Mouse (Mus musculus) midbrain, embryonic 10.5 days (tissue): ENCODE data around the gene Commd7. TPM values are rescaled to one million over a fixed set of nuclear protein-coding genes. Genes with fewer than 3 reads are reported as not detected.
A peak's percentile ranks its signal among the peaks of the same experiment; 100 is the strongest.

Experiments
- DNase-seq: peaks from one replicate; pipeline ENCODE4 v3.0.0-alpha.2; 2017; ENCODE audit warnings: low spot score
- H3K27ac ChIP-seq: fragments of 300-500 bp; sonication (generic); replicated peaks from 2 replicates; pipeline ENCODE4 v1.5.1; 2016; ENCODE audit warnings: mild to moderate bottlenecking
- H3K27me3 ChIP-seq: fragments of 300-500 bp; sonication (generic); 2 replicates; pipeline ENCODE4 v1.6.1; 2016; ENCODE audit warnings: low read depth, mild to moderate bottlenecking; ENCODE audit not compliant: poor library complexity, severe bottlenecking
- H3K36me3 ChIP-seq: fragments of 300-500 bp; sonication (generic); 2 replicates; pipeline ENCODE4 v1.6.1; 2016; ENCODE audit warnings: mild to moderate bottlenecking, moderate library complexity
- H3K4me1 ChIP-seq: fragments of 300-500 bp; sonication (generic); 2 replicates; pipeline ENCODE4 v1.6.1; 2016
- H3K4me3 ChIP-seq: fragments of 300-500 bp; sonication (generic); 2 replicates; pipeline ENCODE4 v1.5.1; 2016; ENCODE audit warnings: mild to moderate bottlenecking, moderate library complexity
- H3K9me3 ChIP-seq: fragments of 300-500 bp; sonication (generic); replicated peaks from 2 replicates; pipeline ENCODE4 v1.6.1; 2016; ENCODE audit warnings: mild to moderate bottlenecking
- WGBS: fragments of 180-500 bp; shearing (Covaris S2); methylation state at CpG from one replicate; pipeline ENCODE4 v1.1.7; 2016; 5-methylcytosine and 5-hydroxymethylcytosine counted together
- polyA plus RNA-seq: library from polyadenylated mRNA; unstranded; fragments of >200 nt; fragmentation: Nextera tagmentation; extraction: Ambion mirVana; gene quantifications from 2 replicates; pipeline ENCODE4 v1.2.1, GENCODE M21; 2016

Commd7 gene
- polyA plus RNA-seq, 1 experiment from 2014 or later: 70.5 TPM

- H3K36me3 ChIP-seq: no peaks in the 10 kb centered on the region
- H3K4me3 ChIP-seq: no peak overlapping the region
- H3K9me3 ChIP-seq: no peaks in the 10 kb centered on the region
- WGBS: 61% methylated on average over 6 of the region's 6 CpGs
- H3K27ac ChIP-seq: peak overlapping the region; percentile 69
- H3K4me1 ChIP-seq: peaks cover 29% of the 10 kb centered on the region
- H3K27me3 ChIP-seq: no peaks in the 10 kb centered on the region
- peak; percentile 42 for DNase-seq
These were observed 32.4 kb downstream of the Commd7 start for GRCm38 (mm10) chr2:153600021-153600666.

DNA sequence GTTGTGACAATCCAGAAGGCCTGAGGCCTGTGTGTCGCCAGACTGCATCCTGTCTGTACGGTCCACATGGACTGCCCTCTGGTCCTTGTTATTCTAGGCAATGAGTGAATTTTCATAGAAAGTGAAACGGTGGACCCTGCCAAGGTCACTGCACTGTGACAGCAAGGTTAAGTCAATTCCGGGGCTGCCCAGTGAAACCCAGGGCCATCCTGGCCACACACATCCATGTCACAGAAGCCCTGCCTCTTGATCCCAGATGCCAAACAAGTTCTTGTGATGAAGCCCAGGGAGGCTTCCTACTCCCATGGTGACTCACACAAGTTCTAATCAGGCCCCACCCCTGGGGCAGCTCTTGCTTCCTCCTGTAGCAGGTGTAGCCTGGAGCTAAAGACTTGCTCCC lies 35.0 kb downstream of the Commd7 start:
- 83% methylated on average over 4 of the region's 4 CpGs for WGBS
- H3K27ac ChIP-seq: no peak overlapping the region; the same call in 1 of the 2 replicates
- no peaks in the 10 kb centered on the region for H3K36me3 ChIP-seq
- no peaks in the 10 kb centered on the region for H3K27me3 ChIP-seq
- peaks cover 27% of the 10 kb centered on the region for H3K4me1 ChIP-seq
- no peak overlapping the region for H3K4me3 ChIP-seq
- no peak for DNase-seq
- no peaks in the 10 kb centered on the region for H3K9me3 ChIP-seq

- Histone ChIP-seq H3K36me3 (no peaks in the 10 kb centered on the region), H3K4me1 (peaks cover 27% of the 10 kb centered on the region), H3K9me3 (no peaks in the 10 kb centered on the region), H3K4me3 (no peak overlapping the region), H3K27me3 (no peaks in the 10 kb centered on the region), H3K27ac (peak overlapping the region; percentile 52)
- 83% methylated on average over 3 of the region's 3 CpGs for WGBS
- no peak for DNase-seq
These were observed 35.6 kb downstream of the Commd7 start for GRCm38 (mm10) chr2:153597014-153597413.

DNA sequence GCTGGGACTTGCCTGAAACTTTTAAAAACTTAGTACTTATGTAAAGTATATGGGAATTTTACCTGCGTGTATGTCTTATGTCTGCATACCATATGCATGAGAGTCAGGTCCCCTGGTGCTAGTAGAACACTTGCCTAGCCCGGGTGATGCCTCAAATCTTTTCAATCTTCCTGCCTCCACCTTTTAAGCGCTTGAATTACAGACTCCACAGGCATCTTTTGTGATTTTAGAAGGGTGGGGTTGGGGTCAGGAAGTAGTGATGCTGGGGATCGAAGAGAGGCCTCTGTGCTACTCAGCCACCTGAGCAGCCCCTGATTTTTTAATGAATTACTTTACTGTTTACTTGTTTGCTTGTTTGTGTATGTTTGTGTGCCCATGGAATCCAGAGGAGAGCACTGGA lies 37.6 kb downstream of the Commd7 start:
- no peak for DNase-seq
- 55% methylated on average over 4 of the region's 4 CpGs for WGBS

GRCm38 (mm10) chr2:153593186-153593585 lies 39.4 kb downstream of the Commd7 start:
- H3K4me3 ChIP-seq: no peak overlapping the region
- H3K27me3 ChIP-seq: no peaks in the 10 kb centered on the region
- no peaks in the 10 kb centered on the region for H3K9me3 ChIP-seq
- no peak overlapping the region for H3K27ac ChIP-seq
- 51% methylated on average over 9 of the region's 9 CpGs for WGBS
- peaks cover 7% of the 10 kb centered on the region; the same call in 1 of the 2 replicates for H3K4me1 ChIP-seq
- DNase-seq: no peak
- H3K36me3 ChIP-seq: no peaks in the 10 kb centered on the region

More for the DNA sequence above, 37.6 kb downstream of the Commd7 start:
- H3K4me3 ChIP-seq: no peak overlapping the region
- no peaks in the 10 kb centered on the region for H3K9me3 ChIP-seq
- H3K4me1 ChIP-seq: peaks cover 9% of the 10 kb centered on the region
- no peak overlapping the region for H3K27ac ChIP-seq
- H3K27me3 ChIP-seq: no peaks in the 10 kb centered on the region
- H3K36me3 ChIP-seq: no peaks in the 10 kb centered on the region

DNA sequence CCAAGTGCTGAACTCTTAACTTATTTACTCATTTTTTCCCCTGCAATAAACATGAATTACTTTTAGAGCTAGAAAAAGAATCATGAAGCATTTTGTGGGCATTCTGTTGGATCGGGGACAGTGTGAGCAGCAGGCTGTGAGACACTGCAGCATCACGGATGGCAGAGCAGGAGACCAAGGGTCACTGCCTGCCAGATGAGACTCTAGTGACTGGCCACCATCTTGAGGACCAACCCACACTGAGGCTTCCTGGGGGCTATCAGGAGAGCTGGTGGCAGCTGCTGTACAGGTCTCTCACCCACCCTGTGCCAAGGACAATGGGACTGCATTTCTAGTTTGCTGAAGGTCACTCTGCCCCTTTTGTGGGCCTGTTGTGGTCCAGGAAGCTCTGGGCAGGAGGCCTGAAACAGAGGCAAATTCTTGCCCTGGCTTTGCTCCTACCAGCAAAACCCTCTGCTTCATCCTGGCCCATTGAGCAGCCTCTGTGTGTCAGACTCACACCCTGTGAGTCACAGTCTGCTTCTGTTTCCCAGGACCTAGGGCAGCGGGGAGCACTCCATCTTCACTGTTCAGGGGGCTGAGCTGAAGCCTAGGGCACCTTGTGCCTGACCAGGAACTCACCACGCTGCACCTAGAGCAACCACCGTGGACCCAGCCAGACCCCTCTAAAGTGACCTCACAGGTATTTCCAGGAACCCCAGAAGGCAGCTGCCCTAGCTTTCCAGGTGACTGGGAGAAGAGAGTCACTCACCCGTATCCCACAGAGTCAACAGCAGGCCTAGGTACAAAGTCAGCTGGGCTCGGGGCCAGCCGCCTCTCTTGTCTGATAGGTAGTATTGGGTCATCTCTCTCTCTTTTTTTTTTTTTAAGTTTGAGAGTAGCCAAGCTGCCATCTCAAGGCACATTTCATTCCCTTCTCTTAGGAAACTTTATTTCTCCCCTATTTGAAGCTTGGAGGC lies 40.2 kb downstream of the Commd7 start:
- Histone ChIP-seq H3K4me3 (no peak overlapping the region), H3K9me3 (no peaks in the 10 kb centered on the region), H3K27ac (0 out of 2 replicates have a peak overlapping the region, but pooled peaks have one; percentile 10), H3K36me3 (no peaks in the 10 kb centered on the region), H3K27me3 (no peaks in the 10 kb centered on the region), H3K4me1 (peaks cover 7% of the 10 kb centered on the region; the same call in 1 of the 2 replicates)
- 86% methylated on average over 8 of the region's 8 CpGs for WGBS
- DNase-seq: no peak

DNA sequence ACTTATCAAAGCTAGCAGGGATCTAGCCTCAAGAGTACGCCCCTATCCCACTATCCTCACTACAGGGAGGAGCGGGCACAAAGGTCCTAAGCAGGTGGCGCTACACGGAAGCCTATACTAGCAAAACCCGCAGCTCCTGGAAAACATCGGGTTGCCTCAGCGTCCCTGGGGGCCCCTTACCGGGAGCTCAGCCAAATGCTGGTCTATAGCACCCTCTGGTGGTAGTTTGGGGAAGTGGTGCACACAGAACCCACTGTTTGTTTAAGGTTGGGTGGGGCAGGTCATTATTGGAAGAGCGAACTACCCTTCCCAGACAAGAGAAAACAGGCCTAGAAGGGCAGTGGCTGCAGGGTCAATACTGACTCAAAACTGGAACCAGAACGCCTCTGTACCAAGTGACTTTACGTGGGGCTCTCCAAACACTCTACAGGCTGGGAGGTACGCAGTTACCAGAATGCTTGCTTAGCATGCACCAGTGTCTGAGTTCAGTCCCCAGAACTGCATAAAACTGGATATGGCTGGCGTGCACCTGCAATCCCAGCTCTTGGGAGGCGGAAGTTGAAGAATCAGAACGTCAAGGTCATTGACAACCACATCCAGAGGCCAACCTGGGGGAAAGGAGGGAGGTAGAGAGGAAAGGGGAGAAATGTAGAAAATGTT lies 45.9 kb downstream of the Commd7 start:
- WGBS: 12% methylated on average over 15 of the region's 15 CpGs
- no peaks in the 10 kb centered on the region for H3K9me3 ChIP-seq
- H3K4me1 ChIP-seq: peaks cover 24% of the 10 kb centered on the region
- peak overlapping the region; percentile 52 for H3K27ac ChIP-seq
- H3K36me3 ChIP-seq: no peaks in the 10 kb centered on the region
- DNase-seq: peak; percentile 87
- peak overlapping the region; percentile 40 for H3K4me3 ChIP-seq
- peaks cover 22% of the 10 kb centered on the region for H3K27me3 ChIP-seq

DNA sequence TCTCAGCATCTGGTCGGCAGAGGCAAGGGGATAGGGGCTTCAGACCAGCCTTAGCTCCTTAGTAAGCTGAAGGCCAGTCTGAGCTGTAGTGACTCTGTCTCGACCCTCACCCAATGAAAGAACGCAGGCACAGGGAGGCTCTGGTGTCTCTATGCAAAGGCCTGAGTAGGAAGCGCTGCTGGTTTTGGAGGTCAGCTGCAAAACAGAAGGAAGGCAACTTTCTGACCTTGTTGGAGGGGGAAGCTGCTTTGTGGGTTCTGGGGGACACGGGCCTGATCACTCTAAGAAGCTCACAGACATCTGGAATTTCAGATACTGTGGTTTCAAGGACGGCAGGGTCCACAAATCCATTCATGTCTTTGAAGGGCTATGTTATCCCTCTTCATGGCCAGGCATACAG lies 46.6 kb downstream of the Commd7 start:
- Histone ChIP-seq H3K4me1 (peaks cover 30% of the 10 kb centered on the region), H3K4me3 (peak overlapping the region; percentile 40), H3K9me3 (no peaks in the 10 kb centered on the region), H3K27me3 (peaks cover 26% of the 10 kb centered on the region), H3K36me3 (no peaks in the 10 kb centered on the region), H3K27ac (peak overlapping the region; percentile 52; the same call in 1 of the 2 replicates)
- WGBS: 59% methylated on average over 6 of the region's 6 CpGs
- no peak for DNase-seq

DNA sequence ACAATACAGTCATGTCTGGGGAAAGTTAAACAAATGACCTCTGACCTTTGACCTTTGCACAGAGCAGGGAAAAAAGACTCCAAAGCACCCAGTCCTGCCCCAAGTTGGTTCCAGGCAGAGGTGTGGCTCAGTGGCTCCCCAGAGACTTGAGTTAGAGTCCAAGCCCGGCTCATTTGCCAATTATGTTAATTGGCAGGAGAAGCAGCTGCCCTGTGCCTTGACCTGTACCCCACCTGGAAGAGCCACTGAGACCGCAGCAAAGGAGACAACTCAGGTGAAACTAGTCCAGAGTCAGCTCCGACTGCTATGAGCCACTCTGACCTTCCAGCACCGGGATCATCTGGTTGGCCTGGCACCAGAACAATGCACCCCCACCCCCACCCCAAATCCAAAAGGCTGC lies 48.2 kb downstream of the Commd7 start:
- Histone ChIP-seq H3K4me1 (peaks cover 38% of the 10 kb centered on the region), H3K4me3 (no peak overlapping the region), H3K27ac (no peak overlapping the region), H3K36me3 (no peaks in the 10 kb centered on the region), H3K27me3 (peaks cover 26% of the 10 kb centered on the region), H3K9me3 (no peaks in the 10 kb centered on the region)
- 75% methylated on average over 4 of the region's 4 CpGs for WGBS
- no peak for DNase-seq

DNA sequence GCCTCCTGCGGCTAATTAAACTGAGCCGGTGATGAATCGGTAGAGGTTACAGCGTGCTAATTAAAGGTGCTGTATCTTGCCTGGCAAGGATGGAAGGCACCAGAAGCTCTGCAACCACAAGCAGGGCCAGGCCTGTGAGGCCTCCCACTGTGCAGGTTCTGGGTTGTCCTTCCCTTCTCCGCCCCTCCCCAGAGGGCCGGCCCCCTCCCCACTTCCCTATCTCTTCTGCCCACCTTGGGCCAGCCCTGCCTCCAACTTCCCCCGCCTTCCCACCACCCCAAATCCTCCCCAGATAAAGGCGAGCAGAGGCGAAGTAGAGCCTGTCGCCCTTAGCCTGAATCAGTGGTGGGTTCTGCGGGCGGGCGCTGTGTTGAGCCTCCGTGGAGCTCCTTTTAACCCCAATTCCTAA lies 48.9 kb downstream of the Commd7 start:
- Histone ChIP-seq H3K4me3 (no peak overlapping the region), H3K27me3 (peaks cover 26% of the 10 kb centered on the region), H3K9me3 (no peaks in the 10 kb centered on the region), H3K36me3 (no peaks in the 10 kb centered on the region), H3K4me1 (peaks cover 38% of the 10 kb centered on the region), H3K27ac (peak overlapping the region; percentile 71)
- DNase-seq: no peak
- 45% methylated on average over 14 of the region's 14 CpGs for WGBS

GRCm38 (mm10) chr2:153582876-153583585 lies 49.5 kb downstream of the Commd7 start:
- Histone ChIP-seq H3K36me3 (no peaks in the 10 kb centered on the region), H3K4me3 (no peak overlapping the region), H3K27me3 (peaks cover 26% of the 10 kb centered on the region), H3K4me1 (peaks cover 38% of the 10 kb centered on the region), H3K9me3 (no peaks in the 10 kb centered on the region), H3K27ac (peak overlapping the region; percentile 71)
- WGBS: 55% methylated on average over 15 of the region's 15 CpGs
- DNase-seq: no peak

GRCm38 (mm10) chr2:153581416-153581815 lies 51.2 kb downstream of the Commd7 start:
- no peak overlapping the region for H3K4me3 ChIP-seq
- H3K9me3 ChIP-seq: no peaks in the 10 kb centered on the region
- peak overlapping the region; percentile 33; the same call in 1 of the 2 replicates for H3K27ac ChIP-seq
- no peak for DNase-seq
- peaks cover 43% of the 10 kb centered on the region for H3K4me1 ChIP-seq
- H3K27me3 ChIP-seq: peaks cover 25% of the 10 kb centered on the region
- no peaks in the 10 kb centered on the region for H3K36me3 ChIP-seq
- 86% methylated on average over 7 of the region's 7 CpGs for WGBS
